In the genomic region with DNA sequence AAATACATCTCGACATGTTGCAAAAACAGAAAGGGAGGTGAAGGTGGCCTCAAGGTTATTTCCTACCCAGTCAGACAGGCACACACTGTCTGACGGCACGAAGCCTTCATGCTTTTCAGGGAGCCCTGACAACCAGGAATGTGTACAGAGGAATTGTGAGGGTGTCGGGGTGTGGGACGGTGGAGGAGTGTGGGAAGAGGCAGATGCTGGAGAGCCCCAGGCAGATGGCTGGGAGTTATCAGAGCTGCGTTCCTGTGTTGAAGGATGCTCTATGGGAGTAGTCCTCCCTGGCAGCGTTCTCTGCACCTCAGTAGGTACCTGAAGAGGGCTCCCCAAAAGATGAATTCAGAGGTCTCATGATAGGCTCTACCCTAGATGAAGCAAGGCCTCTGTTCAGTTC, we compare ENCODE assay signal across 15 mouse cellular contexts. TPM values are rescaled to one million over a fixed set of nuclear protein-coding genes. Genes with fewer than 3 reads are reported as not detected.
DNase-seq lines count a peak whose midpoint lies in the region; ATAC-seq lines count a peak whose summit lies in the region.
"Had no signal": no experiment of that assay in that cellular context is flagged by ENCODE, and none has a peak within 500 bp of the region (broad histone marks: within the 10 kb centered on the region; RNA-seq: fewer than 3 reads in every experiment).

No protein-coding gene starts in this region.

- H3K9ac ChIP-seq in heart, embryonic 11.5 days (ENCODE audit: low read depth, low read length), result no peak overlapping the region
- H3K9ac ChIP-seq in liver, embryonic 12.5 days, result no peak overlapping the region
- H3K9ac ChIP-seq: midbrain, embryonic 12.5 days; neural tube, embryonic 13.5 days had no signal

- H3K4me3 ChIP-seq in heart, embryonic 10.5 days, result no peak overlapping the region
- no peak overlapping the region for H3K4me3 ChIP-seq in heart, embryonic 11.5 days (ENCODE audit: low read depth, low read length)
- no peak overlapping the region for H3K4me3 ChIP-seq in liver, embryonic 12.5 days
- no peak overlapping the region for H3K4me3 ChIP-seq in embryonic facial prominence, embryonic 10.5 days
- H3K4me3 ChIP-seq: midbrain, embryonic 12.5 days; neural tube, embryonic 13.5 days had no signal

- H3K36me3 ChIP-seq in heart, embryonic 10.5 days, result peaks cover 7% of the 10 kb centered on the region
- H3K36me3 ChIP-seq in heart, embryonic 11.5 days (ENCODE audit: control insufficient read depth, insufficient read depth, low read length), result no peaks in the 10 kb centered on the region
- peaks cover 70% of the 10 kb centered on the region for H3K36me3 ChIP-seq in liver, embryonic 12.5 days
- H3K36me3 ChIP-seq in embryonic facial prominence, embryonic 10.5 days (replicated peaks), result peaks cover 54% of the 10 kb centered on the region

- H3K9me3 ChIP-seq in heart, embryonic 10.5 days, result no peaks in the 10 kb centered on the region
- H3K9me3 ChIP-seq in heart, embryonic 11.5 days (replicated peaks; ENCODE audit: control insufficient read depth, low read length), result no peaks in the 10 kb centered on the region
- no peaks in the 10 kb centered on the region for H3K9me3 ChIP-seq in liver, embryonic 12.5 days (replicated peaks)
- no peaks in the 10 kb centered on the region for H3K9me3 ChIP-seq in embryonic facial prominence, embryonic 10.5 days
- H3K9me3 ChIP-seq: midbrain, embryonic 12.5 days; neural tube, embryonic 13.5 days had no signal

- ATAC-seq in heart, embryonic 11.5 days (replicated peaks; ENCODE audit: insufficient number of reproducible peaks, low FRiP score, low TSS enrichment), result no peak
- ATAC-seq in liver, embryonic 12.5 days, result no peak
- ATAC-seq in monocyte, adult 5-6 weeks (replicated peaks; ENCODE audit: insufficient number of reproducible peaks, low FRiP score, low TSS enrichment, poor library complexity, severe bottlenecking), result no peak

- no peak overlapping the region for H3K4me2 ChIP-seq in heart, embryonic 11.5 days
- no peak overlapping the region for H3K4me2 ChIP-seq in liver, embryonic 12.5 days
- H3K4me2 ChIP-seq: midbrain, embryonic 12.5 days; neural tube, embryonic 13.5 days had no signal

- H3K4me1 ChIP-seq in heart, embryonic 10.5 days, result peaks cover 20% of the 10 kb centered on the region
- peaks cover 9% of the 10 kb centered on the region for H3K4me1 ChIP-seq in heart, embryonic 11.5 days (ENCODE audit: control insufficient read depth, insufficient read depth, low read length)
- H3K4me1 ChIP-seq in liver, embryonic 12.5 days, result peaks cover 70% of the 10 kb centered on the region
- H3K4me1 ChIP-seq in embryonic facial prominence, embryonic 10.5 days, result peaks cover 18% of the 10 kb centered on the region

- no peaks in the 10 kb centered on the region for H3K27me3 ChIP-seq in heart, embryonic 10.5 days (ENCODE audit: insufficient read depth, poor library complexity, severe bottlenecking)
- H3K27me3 ChIP-seq in heart, embryonic 11.5 days (ENCODE audit: control insufficient read depth, insufficient read depth, low read length), result no peaks in the 10 kb centered on the region
- H3K27me3 ChIP-seq in liver, embryonic 12.5 days (replicated peaks), result no peaks in the 10 kb centered on the region
- no peaks in the 10 kb centered on the region for H3K27me3 ChIP-seq in embryonic facial prominence, embryonic 10.5 days (replicated peaks; ENCODE audit: low read depth, poor library complexity, severe bottlenecking)
- H3K27me3 ChIP-seq: midbrain, embryonic 12.5 days; neural tube, embryonic 13.5 days had no signal

- 69% methylated on average over 7 of the region's 7 CpGs for WGBS in heart, embryonic 10.5 days
- WGBS in heart, embryonic 11.5 days (ENCODE audit: insufficient replicate concordance), result 67% methylated on average over 7 of the region's 7 CpGs
- 83% methylated on average over 7 of the region's 7 CpGs for WGBS in liver, embryonic 12.5 days (ENCODE audit: insufficient replicate concordance)
- WGBS in embryonic facial prominence, embryonic 10.5 days, result 89% methylated on average over 7 of the region's 7 CpGs

- peak overlapping the region; percentile 60; the same call in 1 of the 2 replicates for H3K27ac ChIP-seq in heart, embryonic 10.5 days
- H3K27ac ChIP-seq in heart, embryonic 11.5 days (ENCODE audit: low read depth, low read length), result no peak overlapping the region
- 0 out of 2 replicates have a peak overlapping the region, but pooled peaks have one; percentile 3 for H3K27ac ChIP-seq in liver, embryonic 12.5 days
- peak overlapping the region; percentile 51; the same call in 1 of the 2 replicates for H3K27ac ChIP-seq in embryonic facial prominence, embryonic 10.5 days (replicated peaks)
- H3K27ac ChIP-seq: neural tube, embryonic 13.5 days had no signal

- no peak for DNase-seq in heart, embryonic 10.5 days (ENCODE audit: low spot score)
- no peak for DNase-seq in liver
- DNase-seq in embryonic facial prominence, embryonic 10.5 days (ENCODE audit: low spot score), result no peak
- peak; percentile 83 for DNase-seq in layer of hippocampus, adult 9-11 months
- DNase-seq in kidney, postnatal 10 days, result no peak
- DNase-seq: adrenal gland, postnatal 25 days; cerebellum, postnatal 36 days; kidney, postnatal 14 days; lung, postnatal 14 days; thymus, postnatal 36 days had no signal

RNA-seq across cellular contexts. Expression of a gene that starts 45.4 kb away (rescaled TPM):
- 26.6 and 32.5 TPM in 2 replicates for polyA plus RNA-seq in heart, embryonic 10.5 days (2016; fragmentation: Nextera tagmentation; extraction: Ambion mirVana)
- polyA plus RNA-seq in heart, embryonic 11.5 days (2014; fragmentation: Nextera tagmentation; extraction: Ambion mirVana), result 17.8 and 21.0 TPM in 2 replicates
- polyA plus RNA-seq in liver, embryonic 12.5 days (2016; fragmentation: Nextera tagmentation; extraction: Ambion mirVana), result 31.6 and 35.2 TPM in 2 replicates
- 39.4 and 41.3 TPM in 2 replicates for polyA plus RNA-seq in embryonic facial prominence, embryonic 10.5 days (2016; fragmentation: Nextera tagmentation; extraction: Ambion mirVana)
- 110 to 154 TPM (median 150 TPM) in 3 replicates for total RNA-seq in monocyte, adult 5-6 weeks (2017)
